8 mouse cellular contexts compared by ENCODE assay signal in genomic region chr12:78332107-78332506, GRCm38 (mm10).
DNase-seq lines count a peak whose midpoint lies in the region; ATAC-seq and TF ChIP-seq lines count a peak whose summit lies in the region.

No protein-coding gene starts in this region.

- H3K36me3 ChIP-seq in E14TG2a.4 (ENCODE audit: insufficient read depth, low read length): no peaks in the 10 kb centered on the region
- no peaks in the 10 kb centered on the region for H3K36me3 ChIP-seq in forebrain, embryonic 11.5 days (ENCODE audit: control insufficient read depth, insufficient read depth, low read length)
- H3K36me3 ChIP-seq in hindbrain, postnatal 0 days (ENCODE audit: insufficient read depth, low read length): no peaks in the 10 kb centered on the region
- no peaks in the 10 kb centered on the region for H3K36me3 ChIP-seq in midbrain, embryonic 16.5 days (ENCODE audit: control insufficient read depth, insufficient read depth, low read length)

- TF ChIP-seq CTCF in E14TG2a.4 (conservative IDR thresholded peaks at IDR 0.05; ENCODE audit: low read length): peak; percentile 19; the same call in 1 of the 2 replicates
- peak; percentile 77 for TF ChIP-seq CTCF in hindbrain, postnatal 0 days (IDR thresholded peaks at IDR 0.05; ENCODE audit: low read depth)

- no peaks in the 10 kb centered on the region for H3K27me3 ChIP-seq in E14TG2a.4 (ENCODE audit: insufficient read depth, low read length)
- H3K27me3 ChIP-seq in forebrain, embryonic 11.5 days (ENCODE audit: control insufficient read depth, insufficient read depth, low read length): no peaks in the 10 kb centered on the region
- H3K27me3 ChIP-seq in hindbrain, postnatal 0 days (ENCODE audit: insufficient read depth, low read length): no peaks in the 10 kb centered on the region
- no peaks in the 10 kb centered on the region for H3K27me3 ChIP-seq in midbrain, embryonic 16.5 days (ENCODE audit: control insufficient read depth, insufficient read depth, low read depth, low read length)

- H3K27ac ChIP-seq in forebrain, embryonic 11.5 days (ENCODE audit: low read depth, low read length): no peak overlapping the region
- H3K27ac ChIP-seq in hindbrain, postnatal 0 days: no peak overlapping the region
- no peak overlapping the region for H3K27ac ChIP-seq in midbrain, embryonic 16.5 days (ENCODE audit: low read length)

- no peak overlapping the region for H3K4me2 ChIP-seq in forebrain, embryonic 11.5 days (ENCODE audit: low read depth, low read length, severe bottlenecking)
- H3K4me2 ChIP-seq in hindbrain, postnatal 0 days (ENCODE audit: low read depth, low read length): no peak overlapping the region
- H3K4me2 ChIP-seq in midbrain, embryonic 16.5 days (ENCODE audit: low read length): no peak overlapping the region

- H3K4me3 ChIP-seq in E14TG2a.4 (replicated peaks; ENCODE audit: low read length): no peak overlapping the region
- no peak overlapping the region for H3K4me3 ChIP-seq in forebrain, embryonic 11.5 days (ENCODE audit: low read depth, low read length)
- H3K4me3 ChIP-seq in hindbrain, postnatal 0 days (ENCODE audit: low read length): no peak overlapping the region
- H3K4me3 ChIP-seq in midbrain, embryonic 16.5 days (ENCODE audit: low read depth, low read length): no peak overlapping the region

- no peak; the same call in 1 of the 2 replicates for ATAC-seq in forebrain, embryonic 11.5 days (replicated peaks; ENCODE audit: low FRiP score)
- ATAC-seq in hindbrain, postnatal 0 days: peak; percentile 74
- ATAC-seq in midbrain, embryonic 16.5 days: peak; percentile 60; the same call in 1 of the 2 replicates
- no peak for ATAC-seq in erythroblast, adult 5-6 weeks (replicated peaks; ENCODE audit: low FRiP score, poor library complexity, severe bottlenecking)

- peak; percentile 58 for DNase-seq in A20 (ENCODE audit: low read depth, low spot score)
- peak; percentile 9 for DNase-seq in c-Kit-positive CD71-positive TER-119-positive erythroid progenitor cells, embryonic 14.5 days (ENCODE audit: low spot score)
- peak; percentile 59 for DNase-seq in forebrain, embryonic 11.5 days (ENCODE audit: low spot score)
- DNase-seq in hindbrain, postnatal 0 days (ENCODE audit: low spot score): peak; percentile 86
- DNase-seq in left cerebral cortex, adult 9 months (ENCODE audit: low spot score in 2 of 2): peak; percentile 20 to 83

- H3K4me1 ChIP-seq in E14TG2a.4 (replicated peaks; ENCODE audit: low read depth, low read length): peaks cover 4% of the 10 kb centered on the region; the same call in 1 of the 2 replicates
- H3K4me1 ChIP-seq in forebrain, embryonic 11.5 days (replicated peaks; ENCODE audit: control insufficient read depth, insufficient read depth, low read length): no peaks in the 10 kb centered on the region
- H3K4me1 ChIP-seq in hindbrain, postnatal 0 days (ENCODE audit: insufficient read depth, low read length): no peaks in the 10 kb centered on the region
- H3K4me1 ChIP-seq in midbrain, embryonic 16.5 days (ENCODE audit: control insufficient read depth, insufficient read depth, low read length): no peaks in the 10 kb centered on the region

- 71% methylated on average over 3 of the region's 3 CpGs for WGBS in forebrain, embryonic 11.5 days
- 68% methylated on average over 3 of the region's 3 CpGs for WGBS in hindbrain, postnatal 0 days
- 67% methylated on average over 3 of the region's 3 CpGs for WGBS in midbrain, embryonic 16.5 days

- no peaks in the 10 kb centered on the region for H3K9me3 ChIP-seq in E14TG2a.4 (ENCODE audit: low read length)
- H3K9me3 ChIP-seq in forebrain, embryonic 11.5 days (ENCODE audit: control insufficient read depth, low read length): no peaks in the 10 kb centered on the region
- no peaks in the 10 kb centered on the region for H3K9me3 ChIP-seq in hindbrain, postnatal 0 days (ENCODE audit: low read length)
- H3K9me3 ChIP-seq in midbrain, embryonic 16.5 days (replicated peaks; ENCODE audit: control insufficient read depth, low read length, poor library complexity, severe bottlenecking): no peaks in the 10 kb centered on the region

- no peak overlapping the region for H3K9ac ChIP-seq in forebrain, embryonic 11.5 days (ENCODE audit: low read length)
- H3K9ac ChIP-seq in hindbrain, postnatal 0 days (replicated peaks; ENCODE audit: low read length): no peak overlapping the region
- no peak overlapping the region for H3K9ac ChIP-seq in midbrain, embryonic 16.5 days (ENCODE audit: low read depth, low read length)

Comparison
In these comparisons a context has a peak if more than half of its experiments do, and no peak if none do; other contexts are left out.
1. DNase-seq: peak in every context shown above with its lines; median percentile 86 in hindbrain, postnatal 0 days; 59 in forebrain, embryonic 11.5 days; 58 in A20; 52 in left cerebral cortex, adult 9 months; 9 in c-Kit-positive CD71-positive TER-119-positive erythroid progenitor cells, embryonic 14.5 days.
2. ATAC-seq: peak in hindbrain, postnatal 0 days (single experiment) and midbrain, embryonic 16.5 days (single experiment); none in forebrain, embryonic 11.5 days (single experiment) and erythroblast, adult 5-6 weeks (single experiment).